Mouse (Mus musculus): Measurements from ENCODE around the gene Gpr83. TPM values are rescaled to one million over a fixed set of nuclear protein-coding genes. Genes with fewer than 3 reads are reported as not detected.

The Gpr83 gene
- polyA plus RNA-seq, 1 experiment from 2014 or later: 0.25 TPM

- WGBS: 86% methylated on average over 5 of the region's 5 CpGs
Measured at GRCm38 (mm10) chr9:14918825-14919668, 59.0 kb downstream of the Gpr83 start.

More at GRCm38 (mm10) chr9:14918825-14919668, 59.0 kb downstream of the Gpr83 start:
- H3K9me3 ChIP-seq (replicated peaks): no peaks in the 10 kb centered on the region
- H3K27me3 ChIP-seq (ENCODE audit: low read depth, poor library complexity, severe bottlenecking): no peaks in the 10 kb centered on the region
- H3K27ac ChIP-seq (replicated peaks): no peak overlapping the region
- DNase-seq (ENCODE audit: low spot score): no peak
- H3K36me3 ChIP-seq: no peaks in the 10 kb centered on the region
- no peak overlapping the region for H3K4me3 ChIP-seq
- H3K4me1 ChIP-seq: peaks cover 10% of the 10 kb centered on the region; the same call in 1 of the 2 replicates

Other genes starting within 250 kb of the Gpr83 start
- 14.7 and 14.9 TPM in 2 replicates for gene Amotl1, start 215.2 kb upstream of the Gpr83 start, polyA plus RNA-seq (2016; fragmentation: Nextera tagmentation; extraction: Ambion mirVana)
- 0.04 and 0.11 TPM in 2 replicates for gene Piwil4, start 119.5 kb upstream of the Gpr83 start, polyA plus RNA-seq (2016; fragmentation: Nextera tagmentation; extraction: Ambion mirVana)
- gene Fut4, start 107.8 kb upstream of the Gpr83 start, polyA plus RNA-seq (2016; fragmentation: Nextera tagmentation; extraction: Ambion mirVana): 1.8 and 2.0 TPM in 2 replicates
- gene 1700012B09Rik, start 89.2 kb upstream of the Gpr83 start, polyA plus RNA-seq (2016; fragmentation: Nextera tagmentation; extraction: Ambion mirVana): 0.38 TPM in 1 of 2 replicates, not detected in the other
- 34.1 and 38.6 TPM in 2 replicates for gene Mre11a, start 75.6 kb upstream of the Gpr83 start, polyA plus RNA-seq (2016; fragmentation: Nextera tagmentation; extraction: Ambion mirVana)
- gene Ankrd49, start 75.4 kb upstream of the Gpr83 start, polyA plus RNA-seq (2016; fragmentation: Nextera tagmentation; extraction: Ambion mirVana): 56.6 and 57.7 TPM in 2 replicates
- not detected in 2 replicates for gene Izumo1r, start 43.7 kb downstream of the Gpr83 start, polyA plus RNA-seq (2016; fragmentation: Nextera tagmentation; extraction: Ambion mirVana)
- 77.7 and 85.5 TPM in 2 replicates for gene Panx1, start 185.3 kb downstream of the Gpr83 start, polyA plus RNA-seq (2016; fragmentation: Nextera tagmentation; extraction: Ambion mirVana)